8 mouse cellular contexts compared by ENCODE assay signal in genomic region chr15:77368148-77368547, GRCm38 (mm10). TPM values are rescaled to one million over a fixed set of nuclear protein-coding genes. Genes with fewer than 3 reads are reported as not detected.
DNase-seq lines count a peak whose midpoint lies in the region; ATAC-seq and TF ChIP-seq lines count a peak whose summit lies in the region.

No protein-coding gene starts in this region.

- H3K4me1 ChIP-seq in hindbrain, embryonic 12.5 days, result peaks cover 38% of the 10 kb centered on the region
- H3K4me1 ChIP-seq in lung, postnatal 0 days (ENCODE audit: insufficient read depth, low read depth, low read length), result peaks cover 3% of the 10 kb centered on the region

- peak; percentile 73 for ATAC-seq in Patski
- peak; percentile 63; the same call in 1 of the 2 replicates for ATAC-seq in hindbrain, embryonic 12.5 days (ENCODE audit: low FRiP score)
- peak; percentile 69 for ATAC-seq in lung, postnatal 0 days

- peak; percentile 46 for DNase-seq in Patski (ENCODE audit: low read depth, low spot score)
- peak; percentile 98 to 99 for DNase-seq in cerebellum, postnatal 10 days
- DNase-seq in frontal cortex, postnatal 14 days (ENCODE audit: low spot score in 2 of 2), result peak; percentile 91 to 96
- DNase-seq in layer of hippocampus, postnatal 10 days (ENCODE audit: low spot score in 2 of 2), result peak; percentile 97 to 98
- peak; percentile 96 for DNase-seq in lung, postnatal 0 days (ENCODE audit: low spot score)
- peak; percentile 95 for DNase-seq in ovary, postnatal 14 days (ENCODE audit: low spot score)
- DNase-seq in thymus, postnatal 10 days (ENCODE audit: low spot score in 2 of 2), result peak; percentile 76 to 88

- in situ Hi-C loops in Patski (cut with MboI; ENCODE audit: low pct_unique_long_range_greater_than_20kb), result loop anchor here (10.0 kb wide), 1 partner anchor 413 kb away; no protein-coding TSS in a partner anchor

- no peak overlapping the region for H3K4me3 ChIP-seq in hindbrain, embryonic 12.5 days
- H3K4me3 ChIP-seq in lung, postnatal 0 days (ENCODE audit: low read depth, low read length), result no peak overlapping the region

- WGBS in hindbrain, embryonic 12.5 days, result under 1% methylated on average over 13 of the region's 13 CpGs
- WGBS in lung, postnatal 0 days, result 0% methylated on average over 13 of the region's 13 CpGs

- H3K36me3 ChIP-seq in hindbrain, embryonic 12.5 days, result no peaks in the 10 kb centered on the region
- no peaks in the 10 kb centered on the region for H3K36me3 ChIP-seq in lung, postnatal 0 days (ENCODE audit: insufficient read depth, low read length)

- no peaks in the 10 kb centered on the region for H3K27me3 ChIP-seq in Patski
- no peaks in the 10 kb centered on the region for H3K27me3 ChIP-seq in hindbrain, embryonic 12.5 days
- H3K27me3 ChIP-seq in lung, postnatal 0 days (replicated peaks; ENCODE audit: insufficient read depth, low read length), result no peaks in the 10 kb centered on the region

- POLR2A ChIA-PET in Patski (lab: Charles Lee), result no interaction called here

- TF ChIP-seq CTCF in Patski (IDR thresholded peaks at IDR 0.05), result peak; percentile 98
- peak; percentile 99 for TF ChIP-seq CTCF in lung, postnatal 0 days (IDR thresholded peaks at IDR 0.05)

- peak overlapping the region; percentile 37 for H3K4me2 ChIP-seq in hindbrain, embryonic 12.5 days (replicated peaks)
- peak overlapping the region; percentile 48 for H3K4me2 ChIP-seq in lung, postnatal 0 days (replicated peaks; ENCODE audit: low read depth, low read length)

- H3K27ac ChIP-seq in hindbrain, embryonic 12.5 days, result peak overlapping the region; percentile 89
- 0 out of 2 replicates have a peak overlapping the region, but pooled peaks have one; percentile 26 for H3K27ac ChIP-seq in lung, postnatal 0 days (ENCODE audit: low read length)

- TF ChIP-seq EP300 in lung, postnatal 0 days (IDR thresholded peaks at IDR 0.05), result no peak

- H3K9ac ChIP-seq in hindbrain, embryonic 12.5 days, result peak overlapping the region; percentile 9; the same call in 1 of the 2 replicates
- no peak overlapping the region for H3K9ac ChIP-seq in lung, postnatal 0 days (replicated peaks; ENCODE audit: low read depth)

- H3K9me3 ChIP-seq in hindbrain, embryonic 12.5 days (replicated peaks), result no peaks in the 10 kb centered on the region
- H3K9me3 ChIP-seq in lung, postnatal 0 days (ENCODE audit: low read length), result no peaks in the 10 kb centered on the region

- CTCF ChIA-PET in Patski (lab: Charles Lee), result interaction anchor here (0.9 to 3.3 kb wide), 6 partner anchors 13 to 405 kb away, joined by 3 to 14 read pairs (median 5); no protein-coding TSS in a partner anchor

RNA-seq across cellular contexts. Expression of gene Apol7a, which starts 30.8 kb away (rescaled TPM):
- polyA plus RNA-seq in Patski (2021), result not detected
- polyA plus RNA-seq in hindbrain, embryonic 12.5 days (2016; fragmentation: Nextera tagmentation; extraction: Ambion mirVana), result not detected in 2 replicates
- under 1 TPM; 0.32 to 0.42 TPM for total RNA-seq in layer of hippocampus, postnatal 10 days (2021)
- polyA plus RNA-seq in lung, postnatal 0 days (2015; fragmentation: Nextera tagmentation; extraction: Ambion mirVana), result 0.33 and 0.37 TPM in 2 replicates

RNA-seq across cellular contexts. Expression of gene Apol9a, which starts 42.8 kb away (rescaled TPM):
- 0.12 TPM for polyA plus RNA-seq in Patski (2021)
- polyA plus RNA-seq in hindbrain, embryonic 12.5 days (2016; fragmentation: Nextera tagmentation; extraction: Ambion mirVana), result not detected in 2 replicates
- under 1 TPM in 1 of 2 experiments, not detected in 1; 0.83 TPM for total RNA-seq in layer of hippocampus, postnatal 10 days (2021)
- 0.43 and 0.47 TPM in 2 replicates for polyA plus RNA-seq in lung, postnatal 0 days (2015; fragmentation: Nextera tagmentation; extraction: Ambion mirVana)

Comparison
In these comparisons a context has a peak if more than half of its experiments do, and no peak if none do; other contexts are left out.
1. DNase-seq: peak in every context shown above with its lines; median percentile 98 in cerebellum, postnatal 10 days; 98 in layer of hippocampus, postnatal 10 days; 96 in lung, postnatal 0 days; 95 in ovary, postnatal 14 days; 94 in frontal cortex, postnatal 14 days; 82 in thymus, postnatal 10 days; 46 in Patski.